Comparison of ENCODE assay signal across 9 mouse cellular contexts in genomic region chr8:78438121-78438520, GRCm38 (mm10). TPM values are rescaled to one million over a fixed set of nuclear protein-coding genes. Genes with fewer than 3 reads are reported as not detected.
DNase-seq lines count a peak whose midpoint lies in the region; ATAC-seq and TF ChIP-seq lines count a peak whose summit lies in the region.
"Had no signal": no experiment of that assay in that cellular context is flagged by ENCODE, and none has a peak within 500 bp of the region (broad histone marks: within the 10 kb centered on the region; RNA-seq: fewer than 3 reads in every experiment).

No protein-coding gene starts in this region.

- no peak for TF ChIP-seq CTCF in forebrain, postnatal 0 days (IDR thresholded peaks at IDR 0.05; ENCODE audit: low read depth)

- H3K27ac ChIP-seq in forebrain, postnatal 0 days (ENCODE audit: low read depth, low read length): no peak overlapping the region
- no peak overlapping the region for H3K27ac ChIP-seq in neural tube, embryonic 12.5 days

- no peaks in the 10 kb centered on the region for H3K9me3 ChIP-seq in forebrain, postnatal 0 days (ENCODE audit: low read length)
- H3K9me3 ChIP-seq in neural tube, embryonic 12.5 days: no peaks in the 10 kb centered on the region

- no peak overlapping the region for H3K9ac ChIP-seq in forebrain, postnatal 0 days
- H3K9ac ChIP-seq in neural tube, embryonic 12.5 days: 0 out of 2 replicates have a peak overlapping the region, but pooled peaks have one; percentile 17

- peaks cover 4% of the 10 kb centered on the region; the same call in 1 of the 2 replicates for H3K4me1 ChIP-seq in forebrain, postnatal 0 days (ENCODE audit: insufficient read depth)
- H3K4me1 ChIP-seq in neural tube, embryonic 12.5 days: peaks cover 38% of the 10 kb centered on the region

- 0 out of 2 replicates have a peak overlapping the region, but pooled peaks have one; percentile 66 for H3K4me2 ChIP-seq in forebrain, postnatal 0 days (ENCODE audit: low read depth)
- H3K4me2 ChIP-seq in neural tube, embryonic 12.5 days (replicated peaks): peak overlapping the region; percentile 80

- WGBS in forebrain, postnatal 0 days: under 1% methylated on average over 18 of the region's 18 CpGs
- under 1% methylated on average over 15 of the region's 18 CpGs for WGBS in neural tube, embryonic 12.5 days

- peak overlapping the region; percentile 3; the same call in 1 of the 2 replicates for H3K4me3 ChIP-seq in forebrain, postnatal 0 days (ENCODE audit: low read depth, low read length)
- no peak overlapping the region; the same call in 1 of the 2 replicates for H3K4me3 ChIP-seq in neural tube, embryonic 12.5 days

- ATAC-seq in forebrain, postnatal 0 days: no peak
- 0 out of 2 replicates have a peak, but pooled peaks have one; percentile 2 for ATAC-seq in neural tube, embryonic 12.5 days (ENCODE audit: low FRiP score, low read depth)

- peaks cover 57% of the 10 kb centered on the region for H3K27me3 ChIP-seq in forebrain, postnatal 0 days (ENCODE audit: insufficient read depth, low read length)
- H3K27me3 ChIP-seq in neural tube, embryonic 12.5 days (replicated peaks): peaks cover 82% of the 10 kb centered on the region

- no peaks in the 10 kb centered on the region for H3K36me3 ChIP-seq in forebrain, postnatal 0 days (ENCODE audit: insufficient read depth)
- H3K36me3 ChIP-seq in neural tube, embryonic 12.5 days: no peaks in the 10 kb centered on the region

- peak; percentile 25 to 32 for DNase-seq in cerebellum, postnatal 10 days
- no peak for DNase-seq in cerebellum, adult 9-10 months
- DNase-seq in adipocyte (ENCODE audit: low spot score): peak; percentile 45
- DNase-seq in forebrain, postnatal 0 days: no peak
- DNase-seq in kidney, postnatal 14 days: peak; percentile 49
- DNase-seq in cerebellum, postnatal 4 days (ENCODE audit: low spot score in 2 of 2): no peak
- DNase-seq in layer of hippocampus, adult 9-11 months: no peak

RNA-seq across cellular contexts. Expression of gene Pou4f2, which starts 1.7 kb away (rescaled TPM):
- not detected in 2 replicates for total RNA-seq in forebrain, postnatal 0 days (2014; rRNA removed)
- not detected in 2 replicates for polyA plus RNA-seq in forebrain, postnatal 0 days (2015; fragmentation: Nextera tagmentation; extraction: Ambion mirVana)
- 4.7 and 5.0 TPM in 2 replicates for polyA plus RNA-seq in neural tube, embryonic 12.5 days (2016; fragmentation: Nextera tagmentation; extraction: Ambion mirVana)
- total RNA-seq: gastrocnemius, postnatal 4 days had no signal

Comparison
In these comparisons a context has a peak if more than half of its experiments do, and no peak if none do; other contexts are left out.
1. DNase-seq: peak in cerebellum, postnatal 10 days (2 of 2), adipocyte (single experiment) and kidney, postnatal 14 days (single experiment); none in cerebellum, adult 9-10 months (single experiment), forebrain, postnatal 0 days (single experiment), cerebellum, postnatal 4 days (0 of 2) and layer of hippocampus, adult 9-11 months (single experiment).